Mouse (Mus musculus) olfactory bulb, adult 2 months (tissue): ENCODE data around the gene Tmem141. TPM values are rescaled to one million over a fixed set of nuclear protein-coding genes. Genes with fewer than 3 reads are reported as not detected.

Experiments used
- H3K27ac ChIP-seq: fragments of 200-500 bp; 2 replicates; pipeline ENCODE4 v1.5.1; 2012; ENCODE audit warnings: low read depth, low read length; ENCODE audit not compliant: insufficient read depth
- H3K4me1 ChIP-seq: fragments of 200-500 bp; 2 replicates; pipeline ENCODE4 v1.6.1; 2012; ENCODE audit warnings: low read length; ENCODE audit not compliant: control insufficient read depth, insufficient read depth
- H3K4me3 ChIP-seq: fragments of 200-500 bp; 2 replicates; pipeline ENCODE4 v1.5.1; 2012; ENCODE audit warnings: mild to moderate bottlenecking, low read depth, low read length, moderate library complexity; ENCODE audit not compliant: insufficient read depth
- CTCF ChIP-seq: fragments of 200-500 bp; IDR thresholded peaks from 2 replicates; pipeline ENCODE4 v1.5.1; 2012; ENCODE audit warnings: low read depth, mild to moderate bottlenecking, low read length, moderate library complexity; ENCODE audit not compliant: insufficient read depth
- POLR2A ChIP-seq: fragments of 200-500 bp; IDR thresholded peaks from 2 replicates; pipeline ENCODE4 v1.6.1; 2012; ENCODE audit warnings: mild to moderate bottlenecking, low read depth, low read length, moderate library complexity; ENCODE audit not compliant: insufficient read depth
- WGBS: fragments of 180-500 bp; shearing (Covaris S2); methylation state at CpG from one replicate; pipeline ENCODE4 v1.1.7; 2018; 5-methylcytosine and 5-hydroxymethylcytosine counted together
- polyA plus RNA-seq: library from polyadenylated mRNA; stranded (reverse); fragments of >200 nt; gene quantifications from 2 replicates; pipeline ENCODE4 v1.2.4, GENCODE M21; 2012; ENCODE audit warnings: low replicate concordance; ENCODE audit not compliant: missing spikeins, insufficient read depth, insufficient read length

The Tmem141 gene
- polyA plus RNA-seq, 1 experiment = not detected

DNA sequence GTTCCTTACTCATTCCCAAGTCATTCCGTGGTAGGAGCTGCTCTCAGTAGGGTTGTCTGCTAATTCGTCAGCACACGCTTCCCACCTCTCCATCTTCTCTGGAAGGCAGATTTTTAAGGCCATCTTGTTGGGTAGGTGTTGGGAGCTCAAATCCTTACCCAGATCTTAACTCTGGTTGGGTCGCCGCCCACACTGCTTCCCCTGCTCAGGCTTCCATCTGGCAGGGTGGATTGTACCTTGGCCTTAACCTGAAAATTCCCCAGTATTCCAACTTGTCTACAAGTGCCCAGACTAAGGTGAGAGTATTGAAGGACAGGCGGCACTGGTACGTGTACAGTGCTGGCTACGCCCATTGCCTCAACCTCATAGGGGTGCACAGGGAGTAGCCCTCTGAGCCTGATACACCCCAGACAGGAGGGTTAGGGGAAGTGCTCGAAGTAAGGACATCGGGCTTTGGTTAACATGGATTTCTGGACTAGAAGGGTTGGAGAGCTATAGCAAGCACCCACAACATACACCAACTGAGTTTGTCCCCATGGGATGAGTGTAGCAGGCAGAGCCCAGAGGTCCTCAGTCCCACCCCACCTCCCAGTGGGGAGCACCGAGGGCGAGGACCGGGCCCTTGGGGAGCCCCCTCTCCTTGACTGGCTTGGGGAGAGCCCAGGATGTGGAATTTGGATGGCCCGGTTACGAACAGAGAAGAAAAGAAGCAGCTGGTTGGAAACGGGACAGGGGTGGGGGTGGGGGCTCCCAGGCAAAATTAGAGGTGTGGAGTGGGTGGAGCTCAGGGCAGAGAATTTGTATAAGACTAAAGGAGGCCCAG lies 45.6 kb downstream of the Tmem141 start:
- Histone ChIP-seq H3K27ac (0 out of 2 replicates have a peak overlapping the region, but pooled peaks have one; percentile 56), H3K4me1 (peaks cover 53% of the 10 kb centered on the region), H3K4me3 (no peak overlapping the region)
- TF ChIP-seq POLR2A (no peak), CTCF (no peak)
- 73% methylated on average over 16 of the region's 16 CpGs for WGBS

DNA sequence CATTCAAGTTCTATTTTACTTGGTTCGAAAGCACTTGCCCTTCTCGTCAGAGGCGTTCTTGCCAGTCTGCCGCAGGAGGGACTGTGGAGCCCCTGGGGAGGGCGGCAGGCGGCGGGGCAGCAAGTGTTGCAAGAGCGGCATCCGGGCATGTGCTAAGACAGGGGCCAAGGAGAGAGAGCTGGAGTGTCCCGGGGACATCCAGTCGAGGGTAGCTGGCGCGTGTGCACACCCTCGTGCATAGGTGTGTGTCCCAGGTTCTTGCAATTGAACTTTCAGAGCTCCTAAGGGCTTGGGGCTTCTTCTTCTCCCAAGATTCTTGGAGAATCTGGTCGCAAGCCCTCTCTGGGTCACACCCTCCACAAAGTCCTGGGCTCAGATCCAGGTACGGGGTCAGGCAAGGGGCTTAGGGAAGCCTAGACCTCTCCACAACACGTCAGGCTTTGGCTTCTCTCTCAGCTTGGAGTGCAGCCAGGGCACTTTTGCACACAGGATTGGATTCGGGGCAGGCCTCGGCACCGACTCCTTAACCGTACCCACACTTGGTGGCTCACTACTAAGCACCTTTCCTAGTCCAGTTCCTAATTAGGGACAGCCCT lies 46.3 kb downstream of the Tmem141 start:
- WGBS = 8% methylated on average over 21 of the region's 21 CpGs
- Histone ChIP-seq H3K4me1 (peaks cover 51% of the 10 kb centered on the region), H3K4me3 (peak overlapping the region; percentile 69), H3K27ac (0 out of 2 replicates have a peak overlapping the region, but pooled peaks have one; percentile 56)
- TF ChIP-seq CTCF = no peak
- no peak for TF ChIP-seq POLR2A

DNA sequence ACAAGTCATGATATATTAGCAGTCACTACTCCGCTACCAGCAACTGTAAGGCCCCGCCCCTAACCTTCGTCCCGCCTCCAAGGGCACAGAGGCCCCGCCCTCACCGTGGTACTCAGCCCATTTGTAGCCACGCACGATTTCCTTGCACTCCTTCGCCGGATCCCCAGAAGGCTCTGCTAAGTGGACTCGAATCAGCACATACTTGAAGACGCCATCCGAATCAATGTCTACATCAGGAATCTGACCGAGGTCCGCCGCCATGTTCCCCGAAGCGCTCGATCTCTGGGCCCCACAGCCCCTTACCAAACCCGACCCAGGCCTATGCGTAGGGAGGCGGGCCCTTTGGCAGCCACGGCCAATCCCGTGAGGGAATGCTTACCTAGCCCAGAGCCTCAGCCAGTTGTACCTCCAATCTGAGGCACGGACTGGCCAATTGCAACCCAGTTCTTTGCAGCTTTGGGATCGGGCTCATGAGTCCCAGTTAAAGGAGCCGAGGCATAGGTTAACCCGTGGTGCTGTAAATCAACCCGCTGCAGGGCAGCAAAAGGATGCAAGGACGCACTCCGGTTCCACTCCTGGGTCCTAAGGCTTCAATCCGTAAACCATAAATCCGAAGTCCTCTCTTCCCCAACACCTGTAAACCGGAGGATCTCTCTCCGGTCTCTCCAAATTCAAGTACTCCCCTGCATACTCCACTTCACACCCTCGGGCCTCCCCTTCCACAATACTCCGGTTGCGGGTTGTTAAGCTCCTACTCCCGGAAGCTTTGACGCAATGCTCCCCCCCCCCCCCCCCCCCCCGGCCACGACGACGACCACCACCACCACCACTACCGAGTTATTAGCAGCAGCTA lies 47.0 kb downstream of the Tmem141 start, which contains the start of the genes Mamdc4 and Phpt1:
Mamdc4 (minus strand) TSS at position 267 of the 853 bp plus-strand sequence.
Phpt1 (minus strand) TSS at position 646 of the 853 bp plus-strand sequence.
- Histone ChIP-seq H3K27ac (peak within 1 kb of the TSS; percentile 96), H3K4me1 (peaks cover 46% of the 10 kb centered on the region), H3K4me3 (peak within 1 kb of the TSS; percentile 69)
- peak; percentile 83 for TF ChIP-seq POLR2A
- TF ChIP-seq CTCF = no peak
- WGBS = under 1% methylated on average over 44 of the region's 45 CpGs

- H3K4me3 ChIP-seq = peak overlapping the region; percentile 69
- WGBS = 4% methylated on average over 11 of the region's 11 CpGs
- peak overlapping the region; percentile 96; the same call in 1 of the 2 replicates for H3K27ac ChIP-seq
- H3K4me1 ChIP-seq = peaks cover 39% of the 10 kb centered on the region
- TF ChIP-seq POLR2A = no peak
- TF ChIP-seq CTCF = no peak
Observed at GRCm38 (mm10) chr2:25574136-25574535, 47.7 kb downstream of the Tmem141 start.

GRCm38 (mm10) chr2:25573068-25573467 lies 48.7 kb downstream of the Tmem141 start:
- 95% methylated on average over 2 of the region's 2 CpGs for WGBS
- TF ChIP-seq POLR2A = no peak
- TF ChIP-seq CTCF = no peak
- peaks cover 32% of the 10 kb centered on the region for H3K4me1 ChIP-seq
- no peak overlapping the region for H3K27ac ChIP-seq
- no peak overlapping the region for H3K4me3 ChIP-seq

DNA sequence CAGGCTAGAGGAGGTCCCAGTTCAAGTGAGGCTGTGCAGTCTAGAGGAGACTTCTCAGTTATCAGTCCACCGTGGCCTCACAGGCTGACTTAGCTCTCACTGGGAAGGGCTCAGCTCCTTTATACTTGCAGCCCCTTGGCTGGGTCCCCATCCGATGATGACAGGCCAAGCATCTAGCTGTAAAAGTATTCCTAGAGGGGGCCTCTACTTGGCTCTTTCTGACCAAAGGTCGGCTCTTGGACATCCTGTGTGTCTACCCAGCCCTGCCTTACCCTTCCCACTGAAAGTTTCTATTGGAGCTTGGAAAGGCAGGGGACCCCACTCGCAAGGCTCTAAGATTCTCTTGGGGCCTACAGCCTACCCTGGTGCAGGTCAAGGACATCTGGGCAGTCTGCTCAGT lies 50.6 kb downstream of the Tmem141 start:
- H3K4me1 ChIP-seq = peaks cover 17% of the 10 kb centered on the region
- no peak overlapping the region for H3K27ac ChIP-seq
- no peak overlapping the region for H3K4me3 ChIP-seq
- TF ChIP-seq POLR2A (no peak), CTCF (no peak)
- WGBS = 88% methylated on average over 4 of the region's 4 CpGs

Other genes with a start within 250 kb of the Tmem141 start
- gene Sapcd2, start 249.7 kb downstream of the Tmem141 start, polyA plus RNA-seq = not detected in 2 replicates
- gene Entpd2, start 226.1 kb downstream of the Tmem141 start, polyA plus RNA-seq = not detected in 2 replicates
- not detected in 2 replicates for gene Npdc1, start 222.7 kb downstream of the Tmem141 start, polyA plus RNA-seq
- not detected in 2 replicates for gene Fut7, start 198.7 kb downstream of the Tmem141 start, polyA plus RNA-seq
- gene Abca2, start 193.3 kb downstream of the Tmem141 start, polyA plus RNA-seq = not detected in 2 replicates
- gene Clic3, start 165.2 kb downstream of the Tmem141 start, polyA plus RNA-seq = not detected in 2 replicates
- gene Paxx, start 160.9 kb downstream of the Tmem141 start, polyA plus RNA-seq = not detected in 2 replicates
- 758 and 1,988 TPM in 2 replicates for gene Ptgds, start 152.0 kb downstream of the Tmem141 start, polyA plus RNA-seq
- gene Lcn12, start 128.1 kb downstream of the Tmem141 start, polyA plus RNA-seq = not detected in 2 replicates
- 706 TPM in 1 of 2 replicates, not detected in the other for gene Fbxw5, start 121.3 kb downstream of the Tmem141 start, polyA plus RNA-seq
- not detected in 2 replicates for gene C8g, start 120.3 kb downstream of the Tmem141 start, polyA plus RNA-seq
- not detected in 2 replicates for gene Traf2, start 75.1 kb downstream of the Tmem141 start, polyA plus RNA-seq
- not detected in 2 replicates for gene Edf1, start 64.2 kb downstream of the Tmem141 start, polyA plus RNA-seq
- gene Mamdc4, start 47.2 kb downstream of the Tmem141 start, polyA plus RNA-seq = not detected in 2 replicates
- not detected in 2 replicates for gene Phpt1, start 46.8 kb downstream of the Tmem141 start, polyA plus RNA-seq
- not detected in 2 replicates for gene Ajm1, start 40.2 kb downstream of the Tmem141 start, polyA plus RNA-seq
- gene Rabl6, start 13.5 kb downstream of the Tmem141 start, polyA plus RNA-seq = not detected in 2 replicates
- not detected in 2 replicates for gene Ccdc183, start 4.3 kb downstream of the Tmem141 start, polyA plus RNA-seq
- not detected in 2 replicates for gene Fcna, start 6.0 kb upstream of the Tmem141 start, polyA plus RNA-seq
- gene Lcn8, start 31.1 kb upstream of the Tmem141 start, polyA plus RNA-seq = not detected in 2 replicates
- gene Lcn5, start 35.9 kb upstream of the Tmem141 start, polyA plus RNA-seq = not detected in 2 replicates
- gene Lcn6, start 54.8 kb upstream of the Tmem141 start, polyA plus RNA-seq = not detected in 2 replicates
- not detected in 2 replicates for gene Lcn10, start 60.7 kb upstream of the Tmem141 start, polyA plus RNA-seq
- not detected in 2 replicates for gene Obp2a, start 78.0 kb upstream of the Tmem141 start, polyA plus RNA-seq
- gene Bmyc, start 84.7 kb upstream of the Tmem141 start, polyA plus RNA-seq = not detected in 2 replicates
- gene Obp2b, start 115.0 kb upstream of the Tmem141 start, polyA plus RNA-seq = not detected in 2 replicates
- gene Lcn3, start 143.6 kb upstream of the Tmem141 start, polyA plus RNA-seq = not detected in 2 replicates
- gene Lcn11, start 155.0 kb upstream of the Tmem141 start, polyA plus RNA-seq = not detected in 2 replicates
- gene Gm13539, start 160.3 kb upstream of the Tmem141 start, polyA plus RNA-seq = not detected in 2 replicates
- gene Glt6d1, start 193.8 kb upstream of the Tmem141 start, polyA plus RNA-seq = not detected in 2 replicates
- gene Lcn9, start 201.1 kb upstream of the Tmem141 start, polyA plus RNA-seq = not detected in 2 replicates
- not detected in 2 replicates for gene Sohlh1, start 225.2 kb upstream of the Tmem141 start, polyA plus RNA-seq
- 206 and 256 TPM in 2 replicates for gene Kcnt1, start 241.7 kb upstream of the Tmem141 start, polyA plus RNA-seq